8 mouse cellular contexts compared by ENCODE assay signal in the genomic region with DNA sequence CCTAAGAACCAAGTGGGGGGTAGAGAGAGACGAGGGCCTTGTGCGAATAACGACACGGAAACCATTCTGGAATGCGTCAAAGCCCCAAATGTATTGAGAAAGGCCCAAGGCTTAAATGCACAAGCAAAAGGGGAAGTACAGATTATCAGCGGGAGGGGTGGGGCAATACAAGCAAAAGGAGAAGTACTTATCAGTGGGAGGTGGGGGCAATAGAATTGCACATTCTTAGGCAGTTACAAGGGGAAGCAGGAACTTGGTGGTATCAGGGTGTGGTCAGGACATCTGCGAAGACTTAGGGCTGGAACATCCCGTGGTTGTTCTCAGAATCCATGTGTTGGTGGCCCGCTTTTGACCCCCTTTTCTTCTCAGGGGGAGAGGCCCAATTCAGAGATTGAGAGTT.
DNase-seq lines count a peak whose midpoint lies in the region; ATAC-seq and TF ChIP-seq lines count a peak whose summit lies in the region.
"Not testable (repeated sequence)": the region's sequence is repeated elsewhere in the genome, so short reads cannot be mapped to it uniquely, and the experiment has no call there.

No protein-coding gene starts in this region.

- TF ChIP-seq EP300 in liver, embryonic 14.5 days (IDR thresholded peaks at IDR 0.05; ENCODE audit: low read depth): not testable (repeated sequence)

- ATAC-seq in granulocyte monocyte progenitor cell, adult 5-6 weeks (replicated peaks; ENCODE audit: poor library complexity, severe bottlenecking): peak; percentile 50; the same call in 1 of the 2 replicates
- ATAC-seq in liver, embryonic 14.5 days (ENCODE audit: insufficient read depth): not testable (repeated sequence)

- H3K4me3 ChIP-seq in liver, embryonic 14.5 days (ENCODE audit: insufficient read depth in 1 of 2, low read depth in 2 of 2, low read length in 2 of 2): not testable (repeated sequence)

- not testable (repeated sequence) for H3K4me1 ChIP-seq in liver, embryonic 14.5 days (replicated peaks; ENCODE audit: control insufficient read depth in 2 of 2, insufficient read depth in 2 of 2, low read length in 1 of 2)

- not testable (repeated sequence) for H3K9ac ChIP-seq in liver, embryonic 14.5 days (replicated peaks)

- not testable (repeated sequence) for TF ChIP-seq CTCF in liver, embryonic 14.5 days (IDR thresholded peaks at IDR 0.05; ENCODE audit: low read depth)

- H3K9me3 ChIP-seq in liver, embryonic 14.5 days (ENCODE audit: control insufficient read depth, low read length): not testable (repeated sequence)

- H3K36me3 ChIP-seq in liver, embryonic 14.5 days (replicated peaks; ENCODE audit: control insufficient read depth, insufficient read depth, low read depth): not testable (repeated sequence)

- peak; percentile 95 for DNase-seq in 416B (ENCODE audit: low read depth)
- peak; percentile 50 for DNase-seq in ES-CJ7 (ENCODE audit: low read depth, low spot score)
- DNase-seq in ZHBTc4 (ENCODE audit: low read depth, low spot score): peak; percentile 69
- DNase-seq in liver, embryonic 14.5 days (ENCODE audit: low read depth in 3 of 3, low spot score in 3 of 3): peak; percentile 2 to 17 (median 12)
- DNase-seq in lung, postnatal 10 days: peak; percentile 7
- DNase-seq in monocyte, adult 2 months (ENCODE audit: low read depth in 1 of 2, low spot score in 2 of 2): peak; percentile 38 to 70
- DNase-seq in spleen, adult 18-20 months: peak; percentile 12 to 24

- H3K4me2 ChIP-seq in liver, embryonic 14.5 days (ENCODE audit: low read depth): not testable (repeated sequence)

- WGBS in liver, embryonic 14.5 days (ENCODE audit: insufficient replicate concordance): 11% methylated on average over 9 of the region's 9 CpGs

- H3K27me3 ChIP-seq in liver, embryonic 14.5 days (ENCODE audit: control insufficient read depth, insufficient read depth, low read length): not testable (repeated sequence)

- not testable (repeated sequence) for H3K27ac ChIP-seq in liver, embryonic 14.5 days

Comparison
In these comparisons a context has a peak if more than half of its experiments do, and no peak if none do; other contexts are left out.
1. DNase-seq: peak in every context shown above with its lines; median percentile 95 in 416B; 69 in ZHBTc4; 54 in monocyte, adult 2 months; 50 in ES-CJ7; 18 in spleen, adult 18-20 months; 12 in liver, embryonic 14.5 days; 7 in lung, postnatal 10 days.